14 mouse cellular contexts compared by ENCODE assay signal in the genomic region with DNA sequence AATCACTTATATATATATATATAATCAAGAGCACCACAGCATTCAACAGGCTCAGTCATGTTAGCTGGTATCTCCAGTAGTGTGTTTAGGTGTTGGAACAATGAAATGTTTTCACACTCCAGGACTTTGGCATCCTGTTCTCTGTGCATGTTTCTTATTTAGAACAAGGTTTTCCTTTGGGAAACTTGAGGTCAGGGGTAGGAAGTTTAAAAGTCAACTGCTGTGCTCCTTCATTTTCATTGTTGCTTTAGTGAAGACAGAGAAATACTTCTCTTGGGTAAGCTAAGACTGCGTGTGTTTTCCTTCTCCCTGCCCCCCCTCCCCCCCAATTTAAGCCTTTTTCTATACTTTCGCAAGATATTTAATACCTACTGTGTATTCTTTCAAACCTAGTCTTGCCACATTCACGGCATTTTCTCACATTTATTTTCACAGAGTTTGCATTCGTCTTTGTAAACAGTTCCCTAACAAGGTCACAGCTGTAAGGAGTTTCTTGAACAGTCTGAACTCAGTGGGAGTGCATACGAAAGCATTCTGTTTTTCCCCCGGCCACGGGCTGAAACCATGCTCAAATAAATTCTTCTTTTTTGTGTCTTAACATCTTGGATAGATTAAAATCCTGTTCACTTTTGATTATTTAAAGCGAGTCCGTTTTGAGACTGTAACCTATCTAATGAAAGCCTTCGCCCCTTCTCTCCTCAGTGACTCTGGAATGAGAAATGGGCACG.
DNase-seq lines count a peak whose midpoint lies in the region; ATAC-seq and TF ChIP-seq lines count a peak whose summit lies in the region.
"Had no signal": no experiment of that assay in that cellular context is flagged by ENCODE, and none has a peak within 500 bp of the region (broad histone marks: within the 10 kb centered on the region; RNA-seq: fewer than 3 reads in every experiment).

No protein-coding gene starts in this region.

- ATAC-seq in kidney, postnatal 0 days (replicated peaks; ENCODE audit: low FRiP score, low read depth): no peak
- no peak for ATAC-seq in stomach, embryonic 16.5 days (ENCODE audit: insufficient read depth, low FRiP score)
- ATAC-seq: forebrain, embryonic 16.5 days; midbrain, embryonic 16.5 days had no signal

- H3K9ac ChIP-seq in kidney, postnatal 0 days (ENCODE audit: low read depth, low read length): no peak overlapping the region
- no peak overlapping the region for H3K9ac ChIP-seq in stomach, embryonic 16.5 days (ENCODE audit: low read length)
- H3K9ac ChIP-seq: hindbrain, embryonic 15.5 days had no signal

- DNase-seq in kidney, postnatal 0 days (ENCODE audit: low spot score): peak; percentile 72
- DNase-seq in kidney, adult 11 months: no peak
- peak; percentile 14 for DNase-seq in embryo, embryonic 11.5 days (ENCODE audit: low read depth, low spot score)
- DNase-seq in fibroblast of lung, adult 2 months (ENCODE audit: low read depth): peak; percentile 26
- DNase-seq in cerebellum, adult 11-12 months: no peak
- no peak for DNase-seq in left cerebral cortex, postnatal 4 days
- DNase-seq: cerebellum, adult 9-10 months; gastrocnemius, postnatal 25 days; layer of hippocampus, adult 9-11 months; lung, postnatal 14 days had no signal

- no peaks in the 10 kb centered on the region for H3K4me1 ChIP-seq in kidney, postnatal 0 days (replicated peaks; ENCODE audit: insufficient read depth, low read length)
- peaks cover 7% of the 10 kb centered on the region; the same call in 1 of the 2 replicates for H3K4me1 ChIP-seq in stomach, embryonic 16.5 days (ENCODE audit: control insufficient read depth, insufficient read depth, low read length)
- H3K4me1 ChIP-seq: hindbrain, embryonic 15.5 days had no signal

- no peaks in the 10 kb centered on the region for H3K27me3 ChIP-seq in kidney, postnatal 0 days (ENCODE audit: insufficient read depth, low read length)
- H3K27me3 ChIP-seq in stomach, embryonic 16.5 days (ENCODE audit: control insufficient read depth, insufficient read depth, low read length): no peaks in the 10 kb centered on the region
- H3K27me3 ChIP-seq: hindbrain, embryonic 15.5 days had no signal

- no peaks in the 10 kb centered on the region for H3K36me3 ChIP-seq in kidney, postnatal 0 days (ENCODE audit: insufficient read depth, low read length)
- H3K36me3 ChIP-seq in stomach, embryonic 16.5 days (ENCODE audit: control insufficient read depth, insufficient read depth, low read length): no peaks in the 10 kb centered on the region
- H3K36me3 ChIP-seq: hindbrain, embryonic 15.5 days had no signal

- no peaks in the 10 kb centered on the region for H3K9me3 ChIP-seq in kidney, postnatal 0 days (replicated peaks; ENCODE audit: low read length)
- no peaks in the 10 kb centered on the region for H3K9me3 ChIP-seq in stomach, embryonic 16.5 days (replicated peaks; ENCODE audit: control insufficient read depth, low read length)
- H3K9me3 ChIP-seq: hindbrain, embryonic 15.5 days had no signal

- 0 out of 2 replicates have a peak overlapping the region, but pooled peaks have one; percentile 31 for H3K27ac ChIP-seq in kidney, postnatal 0 days
- H3K27ac ChIP-seq in stomach, embryonic 16.5 days (ENCODE audit: low read length): no peak overlapping the region
- H3K27ac ChIP-seq: hindbrain, embryonic 15.5 days had no signal

- no peak for TF ChIP-seq CTCF in kidney, postnatal 0 days (IDR thresholded peaks at IDR 0.05; ENCODE audit: low read depth)

- H3K4me2 ChIP-seq in kidney, postnatal 0 days (ENCODE audit: low read length): peak overlapping the region; percentile 18; the same call in 1 of the 2 replicates
- peak overlapping the region; percentile 36 for H3K4me2 ChIP-seq in stomach, embryonic 16.5 days (ENCODE audit: low read depth, low read length)
- H3K4me2 ChIP-seq: hindbrain, embryonic 15.5 days had no signal

- intact Hi-C loops in left cerebral cortex, postnatal 4 days (cut with DNase I): no loop called here

- WGBS in kidney, postnatal 0 days: 41% methylated on average over 11 of the region's 11 CpGs
- 26% methylated on average over 11 of the region's 11 CpGs for WGBS in stomach, embryonic 16.5 days

- H3K4me3 ChIP-seq in kidney, postnatal 0 days (replicated peaks; ENCODE audit: low read depth, low read length): no peak overlapping the region
- H3K4me3 ChIP-seq in stomach, embryonic 16.5 days (replicated peaks; ENCODE audit: low read length): no peak overlapping the region
- H3K4me3 ChIP-seq: hindbrain, embryonic 15.5 days had no signal

Comparison
In these comparisons a context has a peak if more than half of its experiments do, and no peak if none do; other contexts are left out.
1. DNase-seq: peak in kidney, postnatal 0 days (single experiment), embryo, embryonic 11.5 days (single experiment) and fibroblast of lung, adult 2 months (single experiment); none in kidney, adult 11 months (single experiment), cerebellum, adult 11-12 months (single experiment) and left cerebral cortex, postnatal 4 days (single experiment).